ENCODE assay signal across 18 mouse cellular contexts in the genomic region with DNA sequence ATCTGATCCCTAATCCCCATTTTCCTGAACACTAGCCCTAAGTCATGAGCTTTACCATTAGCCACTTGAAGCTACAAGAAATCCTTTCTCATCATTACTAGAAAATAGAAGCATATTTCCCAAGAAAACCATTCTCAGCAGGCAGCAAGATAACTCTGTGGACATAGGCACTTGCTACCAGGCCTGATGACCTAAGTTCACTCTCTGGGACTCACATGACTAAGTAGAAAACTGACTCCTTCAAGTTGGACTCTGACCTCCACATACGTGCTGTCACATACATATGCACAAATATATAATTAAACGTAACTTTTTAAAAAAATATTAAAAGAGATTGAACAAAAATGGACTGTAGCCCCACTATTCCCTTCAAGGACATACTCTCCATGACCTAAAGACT.
DNase-seq lines count a peak whose midpoint lies in the region; ATAC-seq and TF ChIP-seq lines count a peak whose summit lies in the region.
"Had no signal": no experiment of that assay in that cellular context is flagged by ENCODE, and none has a peak within 500 bp of the region (broad histone marks: within the 10 kb centered on the region; RNA-seq: fewer than 3 reads in every experiment).

No protein-coding gene starts in this region.

- H3K9ac ChIP-seq in intestine, embryonic 16.5 days (ENCODE audit: low read depth, low read length) = no peak overlapping the region
- no peak overlapping the region for H3K9ac ChIP-seq in intestine, embryonic 15.5 days
- H3K9ac ChIP-seq in intestine, postnatal 0 days (ENCODE audit: low read depth, low read length) = no peak overlapping the region
- no peak overlapping the region for H3K9ac ChIP-seq in forebrain, embryonic 11.5 days (ENCODE audit: low read length)

- TF ChIP-seq CTCF in intestine, postnatal 0 days (IDR thresholded peaks at IDR 0.05; ENCODE audit: low read depth) = no peak

- no peaks in the 10 kb centered on the region for H3K9me3 ChIP-seq in intestine, embryonic 16.5 days (ENCODE audit: control insufficient read depth, low read length)
- no peaks in the 10 kb centered on the region for H3K9me3 ChIP-seq in intestine, embryonic 15.5 days
- H3K9me3 ChIP-seq in intestine, postnatal 0 days (ENCODE audit: control insufficient read depth) = no peaks in the 10 kb centered on the region
- no peaks in the 10 kb centered on the region for H3K9me3 ChIP-seq in forebrain, embryonic 11.5 days (ENCODE audit: control insufficient read depth, low read length)

- no peaks in the 10 kb centered on the region for H3K36me3 ChIP-seq in intestine, embryonic 16.5 days (ENCODE audit: control insufficient read depth, insufficient read depth, low read length)
- no peaks in the 10 kb centered on the region for H3K36me3 ChIP-seq in intestine, embryonic 15.5 days
- no peaks in the 10 kb centered on the region for H3K36me3 ChIP-seq in intestine, postnatal 0 days (ENCODE audit: control insufficient read depth, insufficient read depth)
- H3K36me3 ChIP-seq in forebrain, embryonic 11.5 days (ENCODE audit: control insufficient read depth, insufficient read depth, low read length) = no peaks in the 10 kb centered on the region
- H3K36me3 ChIP-seq: G1E had no signal

- no peak overlapping the region for H3K4me2 ChIP-seq in intestine, embryonic 16.5 days (ENCODE audit: low read depth, low read length)
- H3K4me2 ChIP-seq in intestine, embryonic 15.5 days (replicated peaks) = no peak overlapping the region
- H3K4me2 ChIP-seq in intestine, postnatal 0 days (replicated peaks; ENCODE audit: low read depth) = no peak overlapping the region
- no peak overlapping the region for H3K4me2 ChIP-seq in forebrain, embryonic 11.5 days (ENCODE audit: low read depth, low read length, severe bottlenecking)

- no peak overlapping the region for H3K27ac ChIP-seq in intestine, embryonic 16.5 days (ENCODE audit: low read length)
- no peak overlapping the region for H3K27ac ChIP-seq in intestine, embryonic 15.5 days
- no peak overlapping the region for H3K27ac ChIP-seq in intestine, postnatal 0 days (ENCODE audit: low read depth, low read length)
- H3K27ac ChIP-seq in forebrain, embryonic 11.5 days (ENCODE audit: low read depth, low read length) = no peak overlapping the region

- H3K27me3 ChIP-seq in intestine, embryonic 16.5 days (replicated peaks; ENCODE audit: control insufficient read depth, insufficient read depth, low read length) = no peaks in the 10 kb centered on the region
- H3K27me3 ChIP-seq in intestine, embryonic 15.5 days (replicated peaks) = no peaks in the 10 kb centered on the region
- no peaks in the 10 kb centered on the region for H3K27me3 ChIP-seq in intestine, postnatal 0 days (replicated peaks; ENCODE audit: control insufficient read depth, insufficient read depth, low read length)
- H3K27me3 ChIP-seq in forebrain, embryonic 11.5 days (ENCODE audit: control insufficient read depth, insufficient read depth, low read length) = no peaks in the 10 kb centered on the region
- H3K27me3 ChIP-seq: Patski had no signal

- 78% methylated on average over 2 of the region's 2 CpGs for WGBS in intestine, embryonic 16.5 days
- WGBS in intestine, embryonic 15.5 days = 81% methylated on average over 2 of the region's 2 CpGs
- WGBS in intestine, postnatal 0 days = 59% methylated on average over 2 of the region's 2 CpGs
- WGBS in forebrain, embryonic 11.5 days = 80% methylated on average over 2 of the region's 2 CpGs

- DNase-seq in forebrain, embryonic 11.5 days (ENCODE audit: low spot score) = no peak
- DNase-seq: adrenal gland, adult 2 months; adrenal gland, adult 8-10 months; adrenal gland, postnatal 10 days; adrenal gland, postnatal 14 days; adrenal gland, postnatal 25 days; adrenal gland, postnatal 36 days; B cell, adult 2 months; cerebellum, adult 11 months; cerebellum, adult 11-12 months; cerebellum, adult 18-20 months had no signal

- H3K4me3 ChIP-seq in intestine, embryonic 16.5 days (ENCODE audit: low read length) = no peak overlapping the region
- no peak overlapping the region for H3K4me3 ChIP-seq in intestine, embryonic 15.5 days (replicated peaks)
- no peak overlapping the region for H3K4me3 ChIP-seq in intestine, postnatal 0 days (ENCODE audit: low read depth, low read length)
- H3K4me3 ChIP-seq in forebrain, embryonic 11.5 days (ENCODE audit: low read depth, low read length) = no peak overlapping the region

- ATAC-seq in intestine, embryonic 16.5 days = peak; percentile 71; the same call in 1 of the 2 replicates
- no peak for ATAC-seq in intestine, embryonic 15.5 days
- peak; percentile 69 for ATAC-seq in intestine, postnatal 0 days
- no peak for ATAC-seq in forebrain, embryonic 11.5 days (replicated peaks; ENCODE audit: low FRiP score)
- ATAC-seq: activated CD4-positive, CD25-positive, alpha-beta regulatory T cell, adult 4 months; CD4-positive, CD25-positive, alpha-beta regulatory T cell, adult 4 months; Patski had no signal

- no peaks in the 10 kb centered on the region for H3K4me1 ChIP-seq in intestine, embryonic 16.5 days (ENCODE audit: control insufficient read depth, insufficient read depth, low read length)
- H3K4me1 ChIP-seq in intestine, embryonic 15.5 days (replicated peaks) = no peaks in the 10 kb centered on the region
- no peaks in the 10 kb centered on the region for H3K4me1 ChIP-seq in intestine, postnatal 0 days (replicated peaks; ENCODE audit: control insufficient read depth, insufficient read depth, low read length)
- H3K4me1 ChIP-seq in forebrain, embryonic 11.5 days (replicated peaks; ENCODE audit: control insufficient read depth, insufficient read depth, low read length) = no peaks in the 10 kb centered on the region

Comparison
In these comparisons a context has a peak if more than half of its experiments do, and no peak if none do; other contexts are left out.
1. ATAC-seq: peak in intestine, embryonic 16.5 days (single experiment) and intestine, postnatal 0 days (single experiment); none in intestine, embryonic 15.5 days (single experiment) and forebrain, embryonic 11.5 days (single experiment).